Mouse (Mus musculus): ENCODE data around the gene Ezr. TPM values are rescaled to one million over a fixed set of nuclear protein-coding genes. Genes with fewer than 3 reads are reported as not detected.
"Not testable (repeated sequence)": the region's sequence is repeated elsewhere in the genome, so short reads cannot be mapped to it uniquely, and the experiment has no call there.

The Ezr gene
- polyA plus RNA-seq, 1 experiment from 2014 or later: 140 TPM

- H3K27me3 ChIP-seq; H3K27ac ChIP-seq; ATAC-seq (ENCODE audit: borderline replicate concordance, extremely low read depth, low FRiP score, low TSS enrichment); H3K9ac ChIP-seq; H3K36me3 ChIP-seq; H3K4me3 ChIP-seq; H3K4me1 ChIP-seq; H3K9me3 ChIP-seq; H3K4me2 ChIP-seq: not testable (repeated sequence)
- WGBS: 70% methylated on average over 8 of the region's 8 CpGs
These were observed 68.6 kb downstream of the Ezr start for GRCm38 (mm10) chr17:6713944-6714343.

GRCm38 (mm10) chr17:6713483-6713882, 69.1 kb downstream of the Ezr start:
- H3K4me1 ChIP-seq; H3K36me3 ChIP-seq; ATAC-seq (ENCODE audit: borderline replicate concordance, extremely low read depth, low FRiP score, low TSS enrichment); H3K27ac ChIP-seq; H3K9ac ChIP-seq; H3K4me2 ChIP-seq; H3K27me3 ChIP-seq; H3K4me3 ChIP-seq; H3K9me3 ChIP-seq: not testable (repeated sequence)
- WGBS: 61% methylated on average over 2 of the region's 2 CpGs

- H3K4me2 ChIP-seq; H3K36me3 ChIP-seq; H3K9ac ChIP-seq; H3K27me3 ChIP-seq; H3K9me3 ChIP-seq; H3K4me1 ChIP-seq; ATAC-seq (ENCODE audit: borderline replicate concordance, extremely low read depth, low FRiP score, low TSS enrichment); H3K27ac ChIP-seq; H3K4me3 ChIP-seq: not testable (repeated sequence)
- 60% methylated on average over 2 of the region's 2 CpGs for WGBS
These were observed 74.4 kb downstream of the Ezr start for GRCm38 (mm10) chr17:6708194-6708593.

GRCm38 (mm10) chr17:6707422-6707821, 75.2 kb downstream of the Ezr start:
- not testable (repeated sequence) for H3K36me3 ChIP-seq; H3K27me3 ChIP-seq; H3K9me3 ChIP-seq; H3K4me3 ChIP-seq; ATAC-seq (ENCODE audit: borderline replicate concordance, extremely low read depth, low FRiP score, low TSS enrichment); H3K4me1 ChIP-seq; H3K27ac ChIP-seq; H3K9ac ChIP-seq; H3K4me2 ChIP-seq
- 81% methylated on average over 5 of the region's 5 CpGs for WGBS

GRCm38 (mm10) chr17:6706448-6706847, 76.1 kb downstream of the Ezr start:
- H3K4me2 ChIP-seq; H3K9ac ChIP-seq; H3K9me3 ChIP-seq; H3K4me3 ChIP-seq; H3K27ac ChIP-seq; H3K36me3 ChIP-seq; H3K27me3 ChIP-seq; H3K4me1 ChIP-seq; ATAC-seq (ENCODE audit: borderline replicate concordance, extremely low read depth, low FRiP score, low TSS enrichment): not testable (repeated sequence)
- 78% methylated on average over 5 of the region's 5 CpGs for WGBS

- 53% methylated on average over 8 of the region's 9 CpGs for WGBS
- H3K27ac ChIP-seq, H3K27me3 ChIP-seq, H3K4me3 ChIP-seq, H3K36me3 ChIP-seq, H3K4me2 ChIP-seq, H3K9me3 ChIP-seq, H3K4me1 ChIP-seq, H3K9ac ChIP-seq: not testable (repeated sequence)
- ATAC-seq (ENCODE audit: borderline replicate concordance, extremely low read depth, low FRiP score, low TSS enrichment): 0 out of 2 replicates have a peak, but pooled peaks have one; percentile 16
These were observed 79.0 kb downstream of the Ezr start for GRCm38 (mm10) chr17:6703381-6704270.

GRCm38 (mm10) chr17:6702625-6703221, 79.9 kb downstream of the Ezr start:
- H3K9me3 ChIP-seq; H3K4me2 ChIP-seq; ATAC-seq (ENCODE audit: borderline replicate concordance, extremely low read depth, low FRiP score, low TSS enrichment); H3K27me3 ChIP-seq; H3K4me3 ChIP-seq; H3K4me1 ChIP-seq; H3K9ac ChIP-seq; H3K27ac ChIP-seq; H3K36me3 ChIP-seq: not testable (repeated sequence)
- 25% methylated on average over 3 of the region's 8 CpGs for WGBS

GRCm38 (mm10) chr17:6700077-6700476, 82.5 kb downstream of the Ezr start:
- not testable (repeated sequence) for H3K27ac ChIP-seq

GRCm38 (mm10) chr17:6699502-6699901, 83.1 kb downstream of the Ezr start:
- ATAC-seq (ENCODE audit: borderline replicate concordance, extremely low read depth, low FRiP score, low TSS enrichment): not testable (repeated sequence)
- WGBS: 79% methylated on average over 9 of the region's 9 CpGs

More at GRCm38 (mm10) chr17:6700077-6700476, 82.5 kb downstream of the Ezr start:
- 65% methylated on average over 4 of the region's 7 CpGs for WGBS
- not testable (repeated sequence) for ATAC-seq (ENCODE audit: borderline replicate concordance, extremely low read depth, low FRiP score, low TSS enrichment); H3K9me3 ChIP-seq; H3K4me2 ChIP-seq; H3K27me3 ChIP-seq; H3K4me3 ChIP-seq; H3K36me3 ChIP-seq; H3K4me1 ChIP-seq; H3K9ac ChIP-seq

GRCm38 (mm10) chr17:6697224-6697775, 85.3 kb downstream of the Ezr start:
- ATAC-seq (ENCODE audit: borderline replicate concordance, extremely low read depth, low FRiP score, low TSS enrichment): peak; percentile 50; the same call in 1 of the 2 replicates
- H3K4me2 ChIP-seq, H3K27me3 ChIP-seq, H3K36me3 ChIP-seq, H3K27ac ChIP-seq, H3K9ac ChIP-seq, H3K4me3 ChIP-seq, H3K4me1 ChIP-seq, H3K9me3 ChIP-seq: not testable (repeated sequence)
- 25% methylated on average over 4 of the region's 4 CpGs for WGBS

More at GRCm38 (mm10) chr17:6699502-6699901, 83.1 kb downstream of the Ezr start:
- H3K36me3 ChIP-seq, H3K27ac ChIP-seq, H3K9ac ChIP-seq, H3K4me2 ChIP-seq, H3K4me1 ChIP-seq, H3K27me3 ChIP-seq, H3K9me3 ChIP-seq, H3K4me3 ChIP-seq: not testable (repeated sequence)

GRCm38 (mm10) chr17:6696521-6696920, 86.1 kb downstream of the Ezr start:
- not testable (repeated sequence) for H3K36me3 ChIP-seq, H3K4me2 ChIP-seq, H3K4me1 ChIP-seq, H3K9ac ChIP-seq, H3K27me3 ChIP-seq, H3K4me3 ChIP-seq, H3K9me3 ChIP-seq, H3K27ac ChIP-seq
- 49% methylated on average over 8 of the region's 8 CpGs for WGBS
- ATAC-seq (ENCODE audit: borderline replicate concordance, extremely low read depth, low FRiP score, low TSS enrichment): 0 out of 2 replicates have a peak, but pooled peaks have one; percentile 17

GRCm38 (mm10) chr17:6695712-6696111, 86.9 kb downstream of the Ezr start:
- not testable (repeated sequence) for H3K9ac ChIP-seq; ATAC-seq (ENCODE audit: borderline replicate concordance, extremely low read depth, low FRiP score, low TSS enrichment); H3K4me2 ChIP-seq; H3K27me3 ChIP-seq; H3K4me1 ChIP-seq; H3K9me3 ChIP-seq; H3K27ac ChIP-seq; H3K36me3 ChIP-seq; H3K4me3 ChIP-seq
- WGBS: 71% methylated on average over 9 of the region's 9 CpGs
